ENCODE assay signal across 16 mouse cellular contexts in the genomic region with DNA sequence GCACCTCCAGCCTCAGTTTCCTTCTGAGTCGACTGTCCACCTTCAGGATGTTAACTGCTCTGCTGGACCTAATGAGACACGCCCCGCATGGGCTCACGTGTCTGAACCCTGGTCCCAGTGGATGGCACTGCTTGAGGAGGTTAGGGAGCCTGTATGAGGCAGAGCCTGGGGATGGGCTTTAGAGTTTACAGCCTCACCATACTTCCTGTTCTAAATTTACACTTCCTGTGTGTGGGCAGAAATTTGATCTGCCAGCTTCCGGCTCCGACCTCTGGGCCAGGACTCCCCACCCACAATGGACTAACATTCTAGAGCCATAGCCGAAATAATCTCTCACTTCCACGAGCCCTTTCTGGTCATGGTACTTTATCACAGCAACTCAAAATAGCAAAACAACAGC. TPM values are rescaled to one million over a fixed set of nuclear protein-coding genes. Genes with fewer than 3 reads are reported as not detected.
DNase-seq lines count a peak whose midpoint lies in the region; ATAC-seq and TF ChIP-seq lines count a peak whose summit lies in the region.
"Had no signal": no experiment of that assay in that cellular context is flagged by ENCODE, and none has a peak within 500 bp of the region (broad histone marks: within the 10 kb centered on the region; RNA-seq: fewer than 3 reads in every experiment).

No protein-coding gene starts in this region.

- no peak for TF ChIP-seq POLR2A in kidney, adult 2 months (IDR thresholded peaks at IDR 0.05; ENCODE audit: low read depth, low read length)

- WGBS in kidney, adult 2 months, result 65% methylated on average over 8 of the region's 8 CpGs
- 53% methylated on average over 8 of the region's 8 CpGs for WGBS in embryonic facial prominence, embryonic 15.5 days
- WGBS in midbrain, embryonic 13.5 days, result 83% methylated on average over 8 of the region's 8 CpGs

- no peak overlapping the region for H3K27ac ChIP-seq in kidney, adult 2 months (ENCODE audit: insufficient read depth, low read depth, low read length)
- H3K27ac ChIP-seq in embryonic facial prominence, embryonic 15.5 days (replicated peaks), result no peak overlapping the region
- H3K27ac ChIP-seq in midbrain, embryonic 13.5 days, result no peak overlapping the region
- H3K27ac ChIP-seq: embryonic facial prominence, embryonic 13.5 days; intestine, embryonic 15.5 days had no signal

- H3K9me3 ChIP-seq in embryonic facial prominence, embryonic 15.5 days (replicated peaks), result no peaks in the 10 kb centered on the region
- no peaks in the 10 kb centered on the region for H3K9me3 ChIP-seq in midbrain, embryonic 13.5 days
- H3K9me3 ChIP-seq: embryonic facial prominence, embryonic 13.5 days; heart, embryonic 12.5 days; intestine, embryonic 15.5 days had no signal

- H3K9ac ChIP-seq in embryonic facial prominence, embryonic 15.5 days, result no peak overlapping the region
- H3K9ac ChIP-seq in midbrain, embryonic 13.5 days (replicated peaks), result no peak overlapping the region
- H3K9ac ChIP-seq: embryonic facial prominence, embryonic 13.5 days; heart, embryonic 12.5 days; intestine, embryonic 15.5 days had no signal

- no peak for TF ChIP-seq CTCF in kidney, adult 2 months (conservative IDR thresholded peaks at IDR 0.05; ENCODE audit: insufficient read depth, insufficient read length, low read depth, low read length)

- H3K27me3 ChIP-seq in kidney, adult 2 months (replicated peaks; ENCODE audit: control insufficient read depth, insufficient read depth, low read length), result no peaks in the 10 kb centered on the region
- no peaks in the 10 kb centered on the region for H3K27me3 ChIP-seq in embryonic facial prominence, embryonic 15.5 days
- H3K27me3 ChIP-seq in splenic B cell, adult 2 months (ENCODE audit: control insufficient read depth, insufficient read depth, low read length, poor library complexity, severe bottlenecking), result no peaks in the 10 kb centered on the region
- no peaks in the 10 kb centered on the region for H3K27me3 ChIP-seq in midbrain, embryonic 13.5 days
- H3K27me3 ChIP-seq: embryonic facial prominence, embryonic 13.5 days; heart, embryonic 12.5 days; intestine, embryonic 15.5 days had no signal

- ATAC-seq in embryonic facial prominence, embryonic 15.5 days (ENCODE audit: insufficient number of reproducible peaks, low FRiP score, low TSS enrichment, low read depth), result 0 out of 2 replicates have a peak, but pooled peaks have one; percentile 29
- ATAC-seq in midbrain, embryonic 13.5 days, result no peak
- ATAC-seq: intestine, embryonic 15.5 days had no signal

- no peak overlapping the region for H3K4me3 ChIP-seq in kidney, adult 2 months (ENCODE audit: insufficient read depth, low read depth, low read length)
- H3K4me3 ChIP-seq in embryonic facial prominence, embryonic 15.5 days (replicated peaks), result no peak overlapping the region
- H3K4me3 ChIP-seq in midbrain, embryonic 13.5 days (replicated peaks), result no peak overlapping the region
- H3K4me3 ChIP-seq: embryonic facial prominence, embryonic 13.5 days; heart, embryonic 12.5 days; intestine, embryonic 15.5 days had no signal

- no peaks in the 10 kb centered on the region for H3K36me3 ChIP-seq in kidney, adult 2 months (ENCODE audit: control insufficient read depth, insufficient read depth, low read length)
- H3K36me3 ChIP-seq in embryonic facial prominence, embryonic 15.5 days, result no peaks in the 10 kb centered on the region
- no peaks in the 10 kb centered on the region for H3K36me3 ChIP-seq in splenic B cell, adult 2 months (ENCODE audit: control insufficient read depth, insufficient read depth, low read length, poor library complexity, severe bottlenecking)
- H3K36me3 ChIP-seq in midbrain, embryonic 13.5 days, result no peaks in the 10 kb centered on the region
- H3K36me3 ChIP-seq: intestine, embryonic 15.5 days had no signal

- H3K4me2 ChIP-seq in embryonic facial prominence, embryonic 15.5 days (replicated peaks), result no peak overlapping the region
- no peak overlapping the region for H3K4me2 ChIP-seq in midbrain, embryonic 13.5 days (replicated peaks)
- H3K4me2 ChIP-seq: embryonic facial prominence, embryonic 13.5 days; heart, embryonic 12.5 days; intestine, embryonic 15.5 days; midbrain, embryonic 11.5 days had no signal

- DNase-seq in kidney, adult 2 months, result peak; percentile 17
- DNase-seq in kidney, adult 18-20 months, result no peak
- DNase-seq in CD4-positive helper T cell, adult 2 months (ENCODE audit: low read depth, low spot score), result peak; percentile 36
- DNase-seq in splenic B cell, adult 2 months (ENCODE audit: low read depth, low spot score), result peak; percentile 58
- DNase-seq in right cerebral cortex, postnatal 10 days (ENCODE audit: low spot score in 2 of 2), result no peak
- DNase-seq in ovary, adult 18-20 months (ENCODE audit: low spot score), result no peak
- DNase-seq: cerebellum, adult 11-12 months; layer of hippocampus, adult 9-11 months had no signal

- peaks cover 13% of the 10 kb centered on the region; the same call in 1 of the 2 replicates for H3K4me1 ChIP-seq in kidney, adult 2 months (ENCODE audit: control insufficient read depth, insufficient read depth, low read length)
- H3K4me1 ChIP-seq in embryonic facial prominence, embryonic 15.5 days, result no peaks in the 10 kb centered on the region
- H3K4me1 ChIP-seq in midbrain, embryonic 13.5 days (replicated peaks), result no peaks in the 10 kb centered on the region
- H3K4me1 ChIP-seq: embryonic facial prominence, embryonic 13.5 days; intestine, embryonic 15.5 days had no signal

RNA-seq across cellular contexts. Expression of gene Arfip1, which starts 35.2 kb away (rescaled TPM):
- polyA plus RNA-seq in kidney, adult 2 months (2012; rRNA removed), result 11.8 and 14.3 TPM in 2 replicates
- polyA plus RNA-seq in embryonic facial prominence, embryonic 15.5 days (2015; fragmentation: Nextera tagmentation; extraction: Ambion mirVana), result 50.6 and 50.7 TPM in 2 replicates
- 23.4 and 25.0 TPM in 2 replicates for polyA plus RNA-seq in midbrain, embryonic 13.5 days (2015; fragmentation: Nextera tagmentation; extraction: Ambion mirVana)

RNA-seq across cellular contexts. Expression of gene Tigd4, which starts 46.2 kb away (rescaled TPM):
- not detected in 2 replicates for polyA plus RNA-seq in kidney, adult 2 months (2012; rRNA removed)
- polyA plus RNA-seq in embryonic facial prominence, embryonic 15.5 days (2015; fragmentation: Nextera tagmentation; extraction: Ambion mirVana), result 1.4 and 1.5 TPM in 2 replicates
- not detected in 2 replicates for polyA plus RNA-seq in midbrain, embryonic 13.5 days (2015; fragmentation: Nextera tagmentation; extraction: Ambion mirVana)
- polyA plus RNA-seq: heart, embryonic 12.5 days; intestine, embryonic 15.5 days; liver, adult 2 months; midbrain, embryonic 11.5 days; neural tube, embryonic 14.5 days had no signal

Comparison
In these comparisons a context has a peak if more than half of its experiments do, and no peak if none do; other contexts are left out.
1. DNase-seq: peak in kidney, adult 2 months (single experiment), CD4-positive helper T cell, adult 2 months (single experiment) and splenic B cell, adult 2 months (single experiment); none in kidney, adult 18-20 months (single experiment), right cerebral cortex, postnatal 10 days (0 of 2) and ovary, adult 18-20 months (single experiment).